Mouse (Mus musculus): Measurements from ENCODE around the gene Satb1. TPM values are rescaled to one million over a fixed set of nuclear protein-coding genes. Genes with fewer than 3 reads are reported as not detected.

Satb1 gene
- total RNA-seq, 2 experiments from 2014 or later: 12.1 to 43.3 TPM

- no peak for ATAC-seq (replicated peaks; ENCODE audit: poor library complexity, severe bottlenecking)
These were observed 5.1 kb downstream of the Satb1 start for GRCm38 (mm10) chr17:51827922-51828410.

DNA sequence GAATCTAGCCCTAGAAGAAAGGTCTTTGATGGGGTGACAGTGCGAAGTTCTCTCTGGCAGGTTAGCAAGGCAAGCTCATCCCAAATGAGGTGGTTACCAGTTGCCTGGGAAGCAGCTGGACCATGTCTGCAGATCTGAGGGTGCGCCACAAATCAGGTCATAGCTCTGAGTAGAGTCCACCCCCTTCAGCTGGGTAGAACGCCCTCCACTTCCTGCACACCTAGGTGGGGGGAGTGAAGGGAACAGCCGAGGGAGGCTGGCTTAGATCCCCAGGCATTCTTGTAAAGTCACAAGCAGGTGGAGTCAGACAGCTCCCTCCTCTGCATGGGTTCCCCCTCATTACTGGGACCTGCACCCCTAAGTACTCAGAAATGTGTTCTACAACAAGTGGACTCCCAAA is 6.6 kb downstream of the Satb1 start:
- ATAC-seq (replicated peaks; ENCODE audit: poor library complexity, severe bottlenecking): no peak; the same call in 1 of the 2 replicates

DNA sequence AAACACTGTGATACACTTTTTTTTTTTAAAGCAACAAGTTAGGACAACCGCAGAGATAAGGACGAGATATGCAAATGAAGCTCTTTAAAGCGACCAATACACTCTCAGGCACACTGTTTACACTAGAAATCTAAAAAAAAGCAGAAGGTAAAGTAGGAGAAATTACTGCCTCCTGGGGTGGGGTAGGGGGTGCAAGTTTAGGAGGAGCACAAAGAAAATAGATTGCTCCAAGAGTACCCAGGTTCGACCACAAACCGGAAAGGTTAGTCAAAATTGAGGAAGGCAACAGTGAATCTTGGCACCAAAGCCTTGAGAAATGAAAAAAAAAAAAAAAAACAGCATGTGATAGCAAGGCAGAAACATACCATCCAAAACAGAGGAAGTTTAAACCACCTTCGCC is 18.8 kb downstream of the Satb1 start:
- ATAC-seq (replicated peaks; ENCODE audit: poor library complexity, severe bottlenecking): peak; percentile 86

DNA sequence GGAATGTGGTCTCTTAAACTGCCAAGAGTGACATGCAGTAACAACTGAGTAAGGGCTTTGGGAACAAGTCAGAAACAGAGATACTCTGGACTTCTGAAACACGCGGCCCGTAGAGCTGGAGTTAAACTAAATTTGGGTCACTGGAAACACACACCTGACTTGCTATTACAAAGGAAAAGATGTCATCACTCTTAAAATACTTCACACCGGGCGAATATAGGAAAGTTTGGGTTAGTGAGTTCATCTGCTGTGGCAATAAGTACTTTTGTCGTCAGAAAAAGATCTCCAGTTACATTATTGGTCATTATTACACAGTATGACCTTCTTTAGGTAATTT is 19.3 kb downstream of the Satb1 start:
- peak; percentile 4 for ATAC-seq (replicated peaks; ENCODE audit: poor library complexity, severe bottlenecking)

DNA sequence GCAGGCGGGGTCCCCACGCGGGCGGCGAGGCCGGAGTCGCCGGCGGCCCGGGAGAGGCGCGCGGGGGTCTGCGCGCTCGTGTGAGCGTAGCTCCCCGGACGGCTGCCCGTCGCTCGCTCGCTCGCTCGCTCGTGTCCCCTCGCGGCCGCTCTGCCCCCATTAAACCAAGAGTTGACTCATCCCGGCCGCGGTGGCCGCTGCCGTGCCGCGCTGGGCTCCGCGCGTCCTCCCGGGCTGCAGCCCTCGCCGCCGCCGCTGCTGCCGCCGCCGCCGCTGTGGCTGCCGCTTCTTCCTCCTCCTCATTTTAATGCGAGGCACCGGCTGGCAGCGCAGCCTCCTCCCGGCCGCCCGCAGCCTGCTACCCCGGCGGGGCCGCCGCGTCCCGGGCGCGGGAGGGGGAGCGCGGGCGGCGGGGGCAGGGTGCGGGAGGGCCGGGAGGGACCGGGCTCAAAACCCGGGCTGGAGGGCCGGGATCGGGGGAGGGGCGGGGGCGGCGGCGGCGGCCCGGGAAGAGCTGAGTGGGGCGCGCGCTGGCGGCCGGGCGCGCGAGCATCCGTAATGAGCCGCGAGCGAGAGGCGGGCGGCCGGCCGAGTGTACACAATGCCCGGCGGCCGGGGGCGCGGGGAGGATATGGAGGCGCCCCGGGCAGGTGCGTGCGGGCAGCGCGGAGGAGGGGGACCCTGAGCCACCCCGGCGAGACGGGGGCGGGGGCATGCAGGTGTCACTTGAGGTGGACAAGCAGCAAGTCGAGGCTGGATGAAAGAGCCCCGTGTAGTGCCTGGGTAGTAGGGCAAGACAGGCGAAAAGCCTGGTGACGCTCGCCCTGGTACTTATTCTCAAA is 19.9 kb downstream of the Satb1 start:
- peak; percentile 26 for ATAC-seq (replicated peaks; ENCODE audit: poor library complexity, severe bottlenecking)

- no peak for ATAC-seq (replicated peaks; ENCODE audit: poor library complexity, severe bottlenecking)
These were observed 20.7 kb downstream of the Satb1 start for GRCm38 (mm10) chr17:51812261-51812941.

DNA sequence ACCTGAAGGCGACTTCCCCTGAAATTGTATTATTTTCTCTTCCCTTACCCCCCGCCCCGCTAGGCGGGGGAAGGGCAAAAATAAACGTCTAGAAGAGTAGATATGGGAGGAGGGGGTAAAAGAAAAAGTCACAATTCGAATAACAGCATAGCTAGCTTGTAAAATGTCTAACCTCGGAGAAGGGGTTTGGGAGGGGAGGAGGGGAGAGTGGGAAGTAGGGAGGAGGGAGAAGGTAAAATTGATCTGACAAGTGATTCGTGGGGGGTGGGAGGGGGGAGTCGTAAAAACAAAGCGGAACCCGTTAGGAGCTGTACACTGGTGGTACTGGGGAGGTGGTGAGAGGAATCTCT is 21.2 kb downstream of the Satb1 start:
- ATAC-seq (replicated peaks; ENCODE audit: poor library complexity, severe bottlenecking): no peak

GRCm38 (mm10) chr17:51811086-51811868 is 21.8 kb downstream of the Satb1 start:
- ATAC-seq (replicated peaks; ENCODE audit: poor library complexity, severe bottlenecking): peak; percentile 25; the same call in 1 of the 2 replicates

GRCm38 (mm10) chr17:51807429-51807828 is 25.7 kb downstream of the Satb1 start:
- no peak for ATAC-seq (replicated peaks; ENCODE audit: poor library complexity, severe bottlenecking)

DNA sequence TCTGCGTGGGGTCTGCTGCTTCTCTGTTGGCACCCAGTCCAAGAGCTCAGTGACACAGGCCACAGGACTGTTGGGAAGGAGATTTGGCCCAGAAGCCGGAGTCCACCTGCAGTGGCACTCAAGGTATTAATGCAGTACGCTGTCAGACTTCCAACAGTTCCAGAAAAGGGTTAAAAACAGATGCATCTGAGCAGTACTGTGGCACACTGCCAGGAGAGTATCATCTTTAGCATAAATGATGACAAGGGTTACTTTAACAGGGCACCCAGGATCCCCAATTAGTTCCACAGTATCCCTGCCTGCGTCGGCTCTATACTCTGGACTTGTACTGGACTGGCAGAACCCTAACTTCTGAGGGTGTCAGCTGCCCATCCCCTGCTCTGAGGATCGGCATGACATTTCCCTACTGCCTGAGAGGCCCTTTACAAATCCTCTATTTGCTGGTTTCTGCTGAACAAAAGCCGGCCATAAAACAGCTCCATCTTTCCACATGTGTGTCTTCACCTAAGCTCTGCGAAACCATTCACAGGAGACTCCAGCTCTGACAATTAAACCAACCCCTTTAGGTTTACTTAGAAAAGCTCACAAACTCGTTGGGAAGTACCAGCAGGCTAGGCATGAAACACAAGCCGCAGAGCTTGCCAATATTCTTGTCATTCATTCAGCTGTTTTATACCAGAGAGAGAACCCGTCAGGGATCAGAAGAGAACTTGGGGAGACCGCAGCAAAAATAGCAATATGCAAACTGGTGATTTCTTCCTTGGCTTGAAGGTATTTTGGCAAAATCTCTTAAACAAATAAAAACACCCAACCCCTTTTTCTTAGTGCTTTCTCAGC is 26.7 kb downstream of the Satb1 start:
- ATAC-seq (replicated peaks; ENCODE audit: poor library complexity, severe bottlenecking): no peak

DNA sequence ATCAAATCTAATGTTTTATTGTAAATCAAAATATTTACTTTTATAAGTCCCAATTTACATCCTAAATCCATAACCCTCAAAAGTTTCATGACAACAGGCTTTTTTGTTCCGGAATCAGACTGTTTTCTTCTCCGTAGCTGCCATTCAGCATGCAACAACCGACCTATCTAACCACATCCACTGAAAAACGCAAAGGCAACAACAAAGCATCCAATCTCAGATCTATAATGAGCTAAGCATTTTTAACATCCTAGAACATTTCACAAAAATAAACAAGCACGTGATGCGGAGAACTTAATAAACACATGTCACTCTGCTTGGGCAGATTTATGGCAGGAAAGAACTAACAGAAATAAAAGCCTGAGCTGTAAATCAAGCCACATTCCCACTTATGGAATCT is 32.9 kb downstream of the Satb1 start:
- ATAC-seq (replicated peaks; ENCODE audit: poor library complexity, severe bottlenecking): no peak

GRCm38 (mm10) chr17:51796459-51796858 is 36.6 kb downstream of the Satb1 start:
- no peak for ATAC-seq (replicated peaks; ENCODE audit: poor library complexity, severe bottlenecking)

GRCm38 (mm10) chr17:51791226-51791625 is 41.9 kb downstream of the Satb1 start:
- no peak for ATAC-seq (replicated peaks; ENCODE audit: poor library complexity, severe bottlenecking)

DNA sequence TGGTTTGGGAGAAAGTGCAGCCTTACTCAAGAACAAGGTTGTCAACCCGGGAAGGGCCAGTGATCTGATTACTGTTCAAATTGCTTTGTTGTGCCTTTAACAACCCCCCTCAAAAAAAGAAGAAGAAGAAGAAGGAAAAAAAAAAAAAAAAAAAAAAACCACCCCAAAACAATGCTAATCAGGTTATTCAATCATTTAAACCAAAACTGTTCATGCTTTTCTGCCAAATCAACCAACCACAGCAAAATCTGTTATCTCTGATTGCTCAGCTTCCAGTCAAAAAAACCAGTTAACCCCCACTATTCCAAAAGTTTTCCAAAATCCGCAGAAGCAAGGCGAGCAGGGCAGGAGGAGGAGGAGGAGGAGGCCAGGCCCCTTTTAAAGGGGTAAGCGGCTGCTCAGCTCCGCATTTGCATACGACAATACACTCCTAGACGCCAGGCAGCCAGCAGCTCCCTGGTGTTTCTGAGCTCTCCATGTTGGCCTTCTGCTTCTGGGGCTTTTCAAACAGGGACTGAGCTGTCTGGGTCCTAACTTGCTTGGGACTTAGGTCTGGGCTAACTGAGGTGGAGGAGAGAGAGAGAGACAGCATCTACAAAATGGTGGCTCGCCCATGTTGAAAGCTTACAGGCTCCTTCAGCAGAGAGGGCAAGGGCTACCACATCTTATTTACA is 42.6 kb downstream of the Satb1 start:
- no peak for ATAC-seq (replicated peaks; ENCODE audit: poor library complexity, severe bottlenecking)

DNA sequence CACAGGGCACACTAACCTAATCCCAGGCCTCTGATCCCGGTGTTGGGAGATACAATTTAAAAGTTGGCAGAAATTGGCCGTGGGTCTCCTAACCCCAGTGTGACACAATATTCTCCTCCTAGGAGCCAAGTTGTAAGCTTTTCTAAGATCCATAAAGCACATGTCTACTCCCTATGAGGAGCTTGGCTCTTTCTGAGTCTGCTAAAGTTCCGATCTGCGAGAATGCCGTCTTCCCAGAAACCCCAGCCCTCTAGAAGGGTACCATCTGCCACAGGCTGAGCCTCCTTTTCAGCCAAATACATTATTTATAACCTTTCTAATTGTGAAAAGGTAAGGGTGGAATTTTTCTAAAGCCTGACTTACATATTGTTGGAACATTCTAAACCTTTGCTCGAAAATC is 43.3 kb downstream of the Satb1 start:
- ATAC-seq (replicated peaks; ENCODE audit: poor library complexity, severe bottlenecking): no peak

DNA sequence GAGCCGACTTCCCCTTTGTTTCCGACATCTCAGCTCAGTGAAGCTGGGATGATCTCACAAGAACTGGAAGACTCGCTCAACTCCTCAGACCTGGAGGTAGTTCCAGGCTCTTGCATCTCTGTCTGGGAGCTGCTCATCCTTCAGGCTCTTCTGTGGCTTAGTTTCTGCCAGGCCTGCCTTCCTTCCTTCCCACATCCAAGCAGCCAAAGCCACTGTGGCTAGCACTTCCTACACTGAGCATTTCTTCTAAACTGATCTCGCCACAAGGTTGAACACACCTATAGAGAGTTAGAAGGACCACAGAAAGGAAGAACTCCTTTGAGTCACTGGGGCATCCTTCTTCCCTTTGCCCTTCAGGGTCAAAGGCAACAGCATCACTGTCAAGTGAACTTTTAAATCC is 44.0 kb downstream of the Satb1 start:
- 0 out of 2 replicates have a peak, but pooled peaks have one; percentile 3 for ATAC-seq (replicated peaks; ENCODE audit: poor library complexity, severe bottlenecking)

GRCm38 (mm10) chr17:51787955-51788354 is 45.1 kb downstream of the Satb1 start:
- ATAC-seq (replicated peaks; ENCODE audit: poor library complexity, severe bottlenecking): peak; percentile 57

DNA sequence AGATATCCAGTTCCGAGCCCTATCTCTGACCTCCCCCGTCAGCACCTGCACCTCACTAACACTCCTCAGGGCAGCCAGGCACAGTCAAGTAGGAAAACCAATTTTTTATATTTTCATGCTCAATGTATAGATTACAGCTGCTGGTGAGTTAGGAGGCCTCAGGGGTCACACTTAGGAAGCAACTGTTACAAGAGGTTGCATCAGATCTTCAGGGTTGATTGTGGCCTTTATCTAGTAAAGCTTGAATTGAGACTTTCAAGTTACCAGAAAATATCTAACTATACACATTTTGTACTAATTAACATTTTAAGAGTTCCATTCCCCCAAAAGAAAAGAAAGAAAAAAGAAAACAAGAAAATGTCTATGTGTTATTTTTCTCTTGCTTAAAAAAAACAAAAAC is 47.0 kb downstream of the Satb1 start:
- no peak for ATAC-seq (replicated peaks; ENCODE audit: poor library complexity, severe bottlenecking)

- ATAC-seq (replicated peaks; ENCODE audit: poor library complexity, severe bottlenecking): peak; percentile 71
These were observed 48.2 kb downstream of the Satb1 start for GRCm38 (mm10) chr17:51784935-51785334.
